Comparison of ENCODE assay signal across 8 mouse cellular contexts in genomic region chr5:131644331-131644730, GRCm38 (mm10).
"Had no signal": no experiment of that assay in that cellular context is flagged by ENCODE, and none has a peak within 500 bp of the region (broad histone marks: within the 10 kb centered on the region; RNA-seq: fewer than 3 reads in every experiment).

No protein-coding gene starts in this region.

- DNase-seq: lung, adult 2 months; lung, postnatal 10 days; lung, postnatal 4 days; midbrain, embryonic 14.5 days; retina, postnatal 1 day; right cerebral cortex, postnatal 4 days; thymus, postnatal 4 days had no signal

- ATAC-seq: intestine, embryonic 16.5 days had no signal
